Mouse (Mus musculus) kidney, postnatal 0 days (tissue): ENCODE measurements around the gene Dse. TPM values are rescaled to one million over a fixed set of nuclear protein-coding genes. Genes with fewer than 3 reads are reported as not detected.

Source experiments
- ATAC-seq: fragments of 200-750 bp; cut with Nextera tagmentation; replicated peaks from 2 replicates; pipeline ENCODE4 v1.8.0; 2017; ENCODE audit warnings: low read depth, moderate number of reproducible peaks, moderate TSS enrichment, moderate library complexity; ENCODE audit not compliant: low FRiP score
- DNase-seq: peaks from one replicate; pipeline ENCODE4 v3.0.0-alpha.2; 2016; ENCODE audit warnings: low spot score
- H3K27ac ChIP-seq: fragments of 300-500 bp; sonication (generic); 2 replicates; pipeline ENCODE4 v1.5.1; 2014; ENCODE audit warnings: mild to moderate bottlenecking
- H3K27me3 ChIP-seq: fragments of 300-500 bp; sonication (generic); 2 replicates; pipeline ENCODE4 v1.6.1; 2014; ENCODE audit warnings: low read length, mixed read lengths; ENCODE audit not compliant: insufficient read depth
- H3K36me3 ChIP-seq: fragments of 300-500 bp; sonication (generic); 2 replicates; pipeline ENCODE4 v1.6.1; 2014; ENCODE audit warnings: low read length, mixed read lengths; ENCODE audit not compliant: insufficient read depth
- H3K4me1 ChIP-seq: fragments of 300-500 bp; sonication (generic); replicated peaks from 2 replicates; pipeline ENCODE4 v1.6.1; 2014; ENCODE audit warnings: antibody characterized with exemption, low read length, mixed read lengths; ENCODE audit not compliant: insufficient read depth
- H3K4me2 ChIP-seq: fragments of 300-500 bp; sonication (generic); 2 replicates; pipeline ENCODE4 v1.6.1; 2014; ENCODE audit warnings: mild to moderate bottlenecking, low read length, moderate library complexity, mixed read lengths
- H3K4me3 ChIP-seq: fragments of 300-500 bp; sonication (generic); replicated peaks from 2 replicates; pipeline ENCODE4 v1.5.1; 2014; ENCODE audit warnings: low read depth, low read length
- H3K9ac ChIP-seq: fragments of 300-500 bp; sonication (generic); 2 replicates; pipeline ENCODE4 v1.6.1; 2014; ENCODE audit warnings: low read depth, low read length
- H3K9me3 ChIP-seq: fragments of 300-500 bp; sonication (generic); replicated peaks from 2 replicates; pipeline ENCODE4 v1.6.1; 2016; ENCODE audit warnings: low read length, inconsistent platforms, mixed read lengths
- CTCF ChIP-seq: IDR thresholded peaks from 2 replicates; pipeline ENCODE4 v1.5.1; 2016; ENCODE audit warnings: antibody characterized with exemption, low read depth, mild to moderate bottlenecking, moderate library complexity
- WGBS: fragments of 180-500 bp; shearing (Covaris S2); extraction: QIAGEN DNeasy Blood & Tissue Kit; methylation state at CpG from one replicate; pipeline ENCODE4 v1.1.7; 2014; 5-methylcytosine and 5-hydroxymethylcytosine counted together
- polyA plus RNA-seq: library from polyadenylated mRNA; unstranded; fragments of >200 nt; fragmentation: Nextera tagmentation; extraction: Ambion mirVana; gene quantifications from 2 replicates; pipeline ENCODE4 v1.2.1, GENCODE M21; 2015

Dse gene
- polyA plus RNA-seq, 1 experiment from 2014 or later = 17.4 TPM

- H3K36me3 ChIP-seq = no peaks in the 10 kb centered on the region
- DNase-seq = no peak
- no peak for TF ChIP-seq CTCF
- H3K27me3 ChIP-seq = no peaks in the 10 kb centered on the region
- ATAC-seq = no peak
- H3K4me2 ChIP-seq = no peak overlapping the region
- 84% methylated on average over 3 of the region's 3 CpGs for whole genome bisulfite sequencing
- no peak overlapping the region for H3K4me3 ChIP-seq
- H3K27ac ChIP-seq = no peak overlapping the region
- H3K9me3 ChIP-seq = no peaks in the 10 kb centered on the region
- no peak overlapping the region for H3K9ac ChIP-seq
- peaks cover 5% of the 10 kb centered on the region; the same call in 1 of the 2 replicates for H3K4me1 ChIP-seq
These were observed 10.2 kb downstream of the Dse start for GRCm38 (mm10) chr10:34197269-34197668.

GRCm38 (mm10) chr10:34194957-34195356 lies 12.6 kb downstream of the Dse start:
- peaks cover 5% of the 10 kb centered on the region; the same call in 1 of the 2 replicates for H3K4me1 ChIP-seq
- no peak for TF ChIP-seq CTCF

GRCm38 (mm10) chr10:34194503-34194902 lies 13.0 kb downstream of the Dse start:
- H3K9ac ChIP-seq = no peak overlapping the region
- ATAC-seq = no peak
- H3K4me1 ChIP-seq = peaks cover 5% of the 10 kb centered on the region; the same call in 1 of the 2 replicates
- DNase-seq = no peak
- H3K9me3 ChIP-seq = no peaks in the 10 kb centered on the region
- no peaks in the 10 kb centered on the region for H3K27me3 ChIP-seq
- H3K27ac ChIP-seq = no peak overlapping the region
- H3K4me3 ChIP-seq = no peak overlapping the region
- WGBS = 82% methylated on average over 5 of the region's 5 CpGs
- no peak for TF ChIP-seq CTCF
- no peaks in the 10 kb centered on the region for H3K36me3 ChIP-seq
- no peak overlapping the region for H3K4me2 ChIP-seq

More at GRCm38 (mm10) chr10:34194957-34195356, 12.6 kb downstream of the Dse start:
- H3K4me2 ChIP-seq = no peak overlapping the region
- no peak for ATAC-seq
- no peaks in the 10 kb centered on the region for H3K27me3 ChIP-seq
- H3K9me3 ChIP-seq = no peaks in the 10 kb centered on the region
- DNase-seq = peak; percentile 48
- no peak overlapping the region for H3K4me3 ChIP-seq
- WGBS = 35% methylated on average over 2 of the region's 2 CpGs
- H3K9ac ChIP-seq = no peak overlapping the region
- H3K27ac ChIP-seq = no peak overlapping the region
- no peaks in the 10 kb centered on the region for H3K36me3 ChIP-seq

DNA sequence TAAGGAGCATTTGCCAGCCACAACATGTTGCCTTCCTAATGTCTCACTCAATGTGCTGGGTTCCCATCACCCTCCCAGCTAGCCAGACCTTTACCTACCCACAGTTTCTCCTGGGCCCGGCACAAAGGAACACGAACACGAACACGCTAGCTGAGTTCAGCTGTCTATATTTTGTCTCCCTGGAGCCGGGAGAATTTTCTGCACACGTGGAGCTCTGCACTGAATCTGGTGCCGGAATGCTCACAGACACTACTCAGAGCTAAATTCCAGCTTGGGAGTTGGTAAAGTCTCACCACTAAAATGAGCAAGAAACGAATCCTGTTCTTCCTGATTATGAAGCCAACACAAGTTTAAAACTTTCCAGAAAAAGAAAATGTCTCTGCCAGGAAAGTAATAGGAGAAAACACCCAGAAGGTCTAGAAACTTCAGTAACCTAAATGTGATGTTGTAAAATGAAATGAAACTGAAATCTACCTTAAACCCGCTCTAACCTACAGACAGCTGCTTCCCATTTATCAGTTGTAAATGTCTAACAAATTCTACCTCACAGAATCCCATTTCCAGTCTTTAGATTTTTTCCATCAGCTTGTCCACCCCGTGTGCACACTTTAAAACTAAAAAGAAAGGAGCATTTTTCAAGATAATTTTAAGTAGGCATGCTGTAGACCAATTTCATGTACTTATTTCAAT lies 20.8 kb downstream of the Dse start:
- Histone ChIP-seq H3K9ac (no peak overlapping the region), H3K36me3 (no peaks in the 10 kb centered on the region), H3K4me1 (0 out of 2 replicates have a peak, but pooled peaks cover 3% of the 10 kb centered on the region), H3K4me3 (no peak overlapping the region), H3K4me2 (no peak overlapping the region), H3K27ac (no peak overlapping the region), H3K9me3 (no peaks in the 10 kb centered on the region), H3K27me3 (no peaks in the 10 kb centered on the region)
- WGBS = 68% methylated on average over 10 of the region's 10 CpGs
- DNase-seq (no peak), ATAC-seq (no peak)
- TF ChIP-seq CTCF = no peak

DNA sequence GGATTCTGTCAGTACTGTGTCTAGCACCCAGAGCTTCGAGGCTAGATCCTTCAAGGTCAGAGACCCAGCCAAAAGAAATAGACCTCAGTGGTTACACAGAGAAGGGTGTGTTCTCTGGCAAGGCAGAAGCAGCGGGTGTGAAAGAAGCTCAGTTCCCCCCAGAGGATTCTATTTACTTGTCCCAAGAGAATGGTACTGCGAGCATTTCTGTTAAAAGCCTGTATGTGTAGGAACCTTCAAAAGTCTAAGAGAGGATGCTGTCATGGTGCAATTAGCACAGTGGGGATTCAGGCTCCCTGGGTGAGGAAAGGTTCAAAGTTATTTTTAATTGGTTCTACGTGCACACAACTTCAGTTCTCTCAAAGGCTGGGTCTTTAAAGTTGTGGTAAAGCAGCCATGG lies 22.0 kb downstream of the Dse start:
- 53% methylated on average over 4 of the region's 4 CpGs for WGBS
- H3K4me2 ChIP-seq = no peak overlapping the region
- no peaks in the 10 kb centered on the region for H3K36me3 ChIP-seq
- TF ChIP-seq CTCF = no peak
- no peak overlapping the region for H3K4me3 ChIP-seq
- H3K27me3 ChIP-seq = no peaks in the 10 kb centered on the region
- no peak for ATAC-seq
- DNase-seq = no peak
- H3K9ac ChIP-seq = no peak overlapping the region
- peak overlapping the region; percentile 47; the same call in 1 of the 2 replicates for H3K27ac ChIP-seq
- H3K4me1 ChIP-seq = 0 out of 2 replicates have a peak, but pooled peaks cover 3% of the 10 kb centered on the region
- H3K9me3 ChIP-seq = no peaks in the 10 kb centered on the region

DNA sequence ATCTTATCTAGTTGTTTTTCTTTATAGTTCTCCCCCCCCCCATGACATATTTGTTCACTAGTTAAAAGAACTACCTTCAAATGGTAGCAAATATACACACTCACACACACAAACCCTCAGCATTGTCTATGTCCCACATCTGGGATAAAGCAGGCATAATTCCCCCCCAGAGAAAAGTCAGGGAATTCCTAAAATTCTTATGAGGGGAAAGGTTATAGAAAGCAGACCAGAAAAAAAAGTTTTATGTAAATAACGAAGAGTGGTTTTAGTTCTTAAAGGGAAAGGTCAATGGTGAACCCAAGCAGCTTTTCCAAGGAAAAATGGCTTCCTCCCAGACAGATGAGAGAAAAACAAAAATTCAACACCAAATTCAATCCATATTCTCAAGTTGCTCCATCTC lies 22.6 kb downstream of the Dse start:
- H3K4me1 ChIP-seq = 0 out of 2 replicates have a peak, but pooled peaks cover 3% of the 10 kb centered on the region
- no peaks in the 10 kb centered on the region for H3K27me3 ChIP-seq
- TF ChIP-seq CTCF = no peak
- H3K9ac ChIP-seq = no peak overlapping the region
- no peak for ATAC-seq
- H3K4me3 ChIP-seq = no peak overlapping the region
- no peak overlapping the region for H3K4me2 ChIP-seq
- no peak overlapping the region for H3K27ac ChIP-seq
- no peaks in the 10 kb centered on the region for H3K36me3 ChIP-seq
- WGBS = 64% methylated on average over 1 of the region's 1 CpGs
- peak; percentile 72 for DNase-seq
- no peaks in the 10 kb centered on the region for H3K9me3 ChIP-seq
